In genomic region chr1:86154824-86155164, GRCm38 (mm10) we compare ENCODE assay signal across 8 mouse cellular contexts. TPM values are rescaled to one million over a fixed set of nuclear protein-coding genes. Genes with fewer than 3 reads are reported as not detected.
DNase-seq lines count a peak whose midpoint lies in the region; ATAC-seq lines count a peak whose summit lies in the region.

No protein-coding gene starts in this region.

- H3K27me3 ChIP-seq in kidney, embryonic 14.5 days (ENCODE audit: control insufficient read depth, insufficient read depth, low read length) = no peaks in the 10 kb centered on the region
- H3K27me3 ChIP-seq in hindbrain, embryonic 13.5 days = no peaks in the 10 kb centered on the region
- no peaks in the 10 kb centered on the region for H3K27me3 ChIP-seq in midbrain, embryonic 12.5 days

- no peaks in the 10 kb centered on the region for H3K9me3 ChIP-seq in kidney, embryonic 14.5 days (ENCODE audit: control insufficient read depth, low read length)
- no peaks in the 10 kb centered on the region for H3K9me3 ChIP-seq in hindbrain, embryonic 13.5 days
- H3K9me3 ChIP-seq in midbrain, embryonic 12.5 days = no peaks in the 10 kb centered on the region

- DNase-seq in kidney, adult 18-20 months = no peak
- no peak for DNase-seq in adrenal gland, postnatal 10 days
- DNase-seq in left cerebral cortex, postnatal 25 days (ENCODE audit: low spot score in 2 of 2) = no peak
- no peak for DNase-seq in MN1 (ENCODE audit: low spot score)

- no peak overlapping the region for H3K27ac ChIP-seq in kidney, embryonic 14.5 days (ENCODE audit: low read depth, low read length)
- no peak overlapping the region for H3K27ac ChIP-seq in brown adipose tissue, adult 24 weeks (replicated peaks; ENCODE audit: low read depth, low read length)
- H3K27ac ChIP-seq in hindbrain, embryonic 13.5 days = peak overlapping the region; percentile 86; the same call in 1 of the 2 replicates
- H3K27ac ChIP-seq in midbrain, embryonic 12.5 days (replicated peaks) = peak overlapping the region; percentile 74; the same call in 1 of the 2 replicates

- under 1% methylated on average over 18 of the region's 18 CpGs for whole genome bisulfite sequencing in kidney, embryonic 14.5 days
- 0% methylated on average over 18 of the region's 18 CpGs for WGBS in hindbrain, embryonic 13.5 days
- 1% methylated on average over 18 of the region's 18 CpGs for WGBS in midbrain, embryonic 12.5 days

- intact Hi-C loops in left cerebral cortex, postnatal 25 days (cut with DNase I) = no loop called here

- peaks cover 5% of the 10 kb centered on the region; the same call in 1 of the 2 replicates for H3K4me1 ChIP-seq in kidney, embryonic 14.5 days (ENCODE audit: control insufficient read depth, insufficient read depth, low read length)
- H3K4me1 ChIP-seq in brown adipose tissue, adult 24 weeks (ENCODE audit: control insufficient read depth, insufficient read depth, insufficient read length, low read length) = no peaks in the 10 kb centered on the region
- H3K4me1 ChIP-seq in hindbrain, embryonic 13.5 days (replicated peaks) = peaks cover 24% of the 10 kb centered on the region
- peaks cover 14% of the 10 kb centered on the region for H3K4me1 ChIP-seq in midbrain, embryonic 12.5 days

- ATAC-seq in kidney, embryonic 14.5 days (ENCODE audit: low FRiP score, low TSS enrichment) = no peak
- ATAC-seq in hindbrain, embryonic 13.5 days (ENCODE audit: low FRiP score) = no peak
- ATAC-seq in midbrain, embryonic 12.5 days (ENCODE audit: low FRiP score, low read depth) = no peak

- H3K4me2 ChIP-seq in kidney, embryonic 14.5 days (replicated peaks; ENCODE audit: low read depth, low read length) = peak overlapping the region; percentile 67
- peak overlapping the region; percentile 84 for H3K4me2 ChIP-seq in hindbrain, embryonic 13.5 days
- peak overlapping the region; percentile 84 for H3K4me2 ChIP-seq in midbrain, embryonic 12.5 days (replicated peaks)

- peaks cover 8% of the 10 kb centered on the region; the same call in 1 of the 2 replicates for H3K36me3 ChIP-seq in kidney, embryonic 14.5 days (ENCODE audit: control insufficient read depth, insufficient read depth, low read length)
- peaks cover 7% of the 10 kb centered on the region for H3K36me3 ChIP-seq in hindbrain, embryonic 13.5 days
- peaks cover 3% of the 10 kb centered on the region; the same call in 1 of the 2 replicates for H3K36me3 ChIP-seq in midbrain, embryonic 12.5 days

- H3K9ac ChIP-seq in kidney, embryonic 14.5 days (ENCODE audit: low read depth, low read length) = peak overlapping the region; percentile 71
- peak overlapping the region; percentile 91 for H3K9ac ChIP-seq in hindbrain, embryonic 13.5 days
- H3K9ac ChIP-seq in midbrain, embryonic 12.5 days (replicated peaks) = peak overlapping the region; percentile 82

- H3K4me3 ChIP-seq in kidney, embryonic 14.5 days (ENCODE audit: low read length) = peak overlapping the region; percentile 73
- peak overlapping the region; percentile 66 for H3K4me3 ChIP-seq in brown adipose tissue, adult 24 weeks (ENCODE audit: insufficient read depth, low read depth, low read length)
- peak overlapping the region; percentile 88 for H3K4me3 ChIP-seq in hindbrain, embryonic 13.5 days
- H3K4me3 ChIP-seq in midbrain, embryonic 12.5 days = peak overlapping the region; percentile 83

RNA-seq across cellular contexts. Expression of gene Armc9, which starts 0.2 kb away (rescaled TPM):
- polyA plus RNA-seq in kidney, embryonic 14.5 days (2014; fragmentation: Nextera tagmentation; extraction: Ambion mirVana) = 18.9 and 30.5 TPM in 2 replicates
- polyA plus RNA-seq in brown adipose tissue, adult 24 weeks (2012; ENCODE audit: insufficient read depth, insufficient read length, missing spikeins) = 2.2 and 4.4 TPM in 2 replicates
- polyA plus RNA-seq in hindbrain, embryonic 13.5 days (2015; fragmentation: Nextera tagmentation; extraction: Ambion mirVana) = 31.9 and 34.7 TPM in 2 replicates
- polyA plus RNA-seq in midbrain, embryonic 12.5 days (2016; fragmentation: Nextera tagmentation; extraction: Ambion mirVana) = 37.9 and 41.2 TPM in 2 replicates
- 10 to 100 TPM in 1 of 2 experiments, 1 to 10 TPM in 1; 7.9 to 10.9 TPM for total RNA-seq in adrenal gland, postnatal 10 days (2021)
- 10 to 100 TPM; 39.1 to 45.9 TPM for total RNA-seq in left cerebral cortex, postnatal 25 days (2021)

RNA-seq across cellular contexts. Expression of gene Gm21972, which starts 21.4 kb away (rescaled TPM):
- 0.53 and 0.76 TPM in 2 replicates for polyA plus RNA-seq in kidney, embryonic 14.5 days (2014; fragmentation: Nextera tagmentation; extraction: Ambion mirVana)
- 3.1 TPM in 1 of 2 replicates, not detected in the other for polyA plus RNA-seq in brown adipose tissue, adult 24 weeks (2012; ENCODE audit: insufficient read depth, insufficient read length, missing spikeins)
- polyA plus RNA-seq in hindbrain, embryonic 13.5 days (2015; fragmentation: Nextera tagmentation; extraction: Ambion mirVana) = 0.48 and 0.60 TPM in 2 replicates
- polyA plus RNA-seq in midbrain, embryonic 12.5 days (2016; fragmentation: Nextera tagmentation; extraction: Ambion mirVana) = not detected in 2 replicates
- total RNA-seq in adrenal gland, postnatal 10 days (2021) = 1 to 10 TPM; 1.3 to 2.7 TPM
- 1 to 10 TPM; 2.8 to 5.4 TPM for total RNA-seq in left cerebral cortex, postnatal 25 days (2021)

RNA-seq across cellular contexts. Expression of gene Htr2b, which starts 43.0 kb away (rescaled TPM):
- polyA plus RNA-seq in kidney, embryonic 14.5 days (2014; fragmentation: Nextera tagmentation; extraction: Ambion mirVana) = 1.2 and 1.3 TPM in 2 replicates
- polyA plus RNA-seq in brown adipose tissue, adult 24 weeks (2012; ENCODE audit: insufficient read depth, insufficient read length, missing spikeins) = not detected in 2 replicates
- polyA plus RNA-seq in hindbrain, embryonic 13.5 days (2015; fragmentation: Nextera tagmentation; extraction: Ambion mirVana) = 0.32 and 0.44 TPM in 2 replicates
- polyA plus RNA-seq in midbrain, embryonic 12.5 days (2016; fragmentation: Nextera tagmentation; extraction: Ambion mirVana) = 0.29 and 0.33 TPM in 2 replicates
- under 1 TPM; 0.21 to 0.27 TPM for total RNA-seq in adrenal gland, postnatal 10 days (2021)
- total RNA-seq in left cerebral cortex, postnatal 25 days (2021) = under 1 TPM in 1 of 2 experiments, not detected in 1; 0.23 TPM

Comparison
In these comparisons a context has a peak if more than half of its experiments do, and no peak if none do; other contexts are left out.
1. H3K27ac ChIP-seq: peak in hindbrain, embryonic 13.5 days (single experiment) and midbrain, embryonic 12.5 days (single experiment); none in kidney, embryonic 14.5 days (single experiment) and brown adipose tissue, adult 24 weeks (single experiment).
2. Peak in every context shown above with its lines, with median percentiles within 50 percentile points of each other: H3K4me2 ChIP-seq, H3K4me3 ChIP-seq and H3K9ac ChIP-seq.